Mouse (Mus musculus) spleen, adult 2 months (tissue): ENCODE results near the gene Gm30191.

Source experiments
- CTCF ChIP-seq: fragments of 200-500 bp; IDR thresholded peaks from 2 replicates; pipeline ENCODE4 v1.5.1; 2011; ENCODE audit warnings: mild to moderate bottlenecking, inconsistent platforms; ENCODE audit not compliant: insufficient read depth, insufficient read length, insufficient replicate concordance; ENCODE audit errors: extremely low read depth
- POLR2A ChIP-seq: fragments of 200-500 bp; IDR thresholded peaks from 2 replicates; pipeline ENCODE4 v1.6.1; 2011; ENCODE audit warnings: low read depth, low read length, inconsistent platforms

DNA sequence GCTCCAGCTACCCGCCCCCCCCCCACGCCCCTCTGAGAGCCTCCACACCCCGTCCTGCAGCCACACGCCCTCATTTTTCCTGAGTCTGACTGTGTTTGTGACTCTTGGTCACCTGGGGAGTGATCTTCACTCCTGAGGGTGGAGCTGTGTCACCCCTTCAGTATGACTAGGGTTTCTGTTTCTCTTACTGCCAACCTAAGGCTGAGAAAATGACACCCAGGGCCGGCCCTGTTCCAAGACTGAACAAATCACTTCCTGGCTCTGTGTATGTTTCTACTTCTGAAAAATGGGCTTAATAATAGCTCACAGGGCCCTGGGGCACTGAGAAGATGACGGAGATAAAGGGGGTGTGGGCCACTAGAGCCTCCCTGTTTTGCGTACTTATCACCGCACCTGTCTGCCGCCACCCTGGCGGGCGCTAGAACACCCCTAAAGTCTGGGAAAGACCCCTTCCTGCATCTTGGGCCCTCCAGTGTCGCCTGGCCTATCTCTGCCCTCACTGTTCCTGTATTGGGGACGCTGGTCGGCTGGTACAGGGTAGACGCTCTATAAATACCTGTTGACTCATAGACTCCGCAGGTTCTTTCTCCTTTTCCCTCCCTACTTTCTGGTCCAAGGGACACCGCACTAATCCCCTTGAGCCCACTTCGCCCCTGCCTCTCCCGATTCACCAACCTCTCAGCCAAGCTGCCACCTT, 9.0 kb upstream of the Gm30191 start:
- TF ChIP-seq CTCF (no peak), POLR2A (no peak)
